ENCODE assay signal across 16 mouse cellular contexts in genomic region chr19:22071701-22072100, GRCm38 (mm10).
A peak's percentile ranks its signal among the peaks of the same experiment; 100 is the strongest.
DNase-seq lines count a peak whose midpoint lies in the region; ATAC-seq and TF ChIP-seq lines count a peak whose summit lies in the region.
"Had no signal": no experiment of that assay in that cellular context is flagged by ENCODE, and none has a peak within 500 bp of the region (broad histone marks: within the 10 kb centered on the region; RNA-seq: fewer than 3 reads in every experiment).

No protein-coding gene starts in this region.

- no peak overlapping the region for H3K9ac ChIP-seq in heart, adult 2 months (ENCODE audit: low read depth, low read length)
- H3K9ac ChIP-seq in midbrain, postnatal 0 days (replicated peaks; ENCODE audit: low read length, poor library complexity, severe bottlenecking): no peak overlapping the region
- H3K9ac ChIP-seq in midbrain, embryonic 15.5 days: no peak overlapping the region
- no peak overlapping the region for H3K9ac ChIP-seq in stomach, postnatal 0 days (ENCODE audit: low read length)
- H3K9ac ChIP-seq in kidney, embryonic 15.5 days: no peak overlapping the region
- H3K9ac ChIP-seq: heart, embryonic 13.5 days; hindbrain, embryonic 14.5 days had no signal

- H3K36me3 ChIP-seq in heart, adult 2 months (ENCODE audit: control insufficient read depth, insufficient read depth, low read length): no peaks in the 10 kb centered on the region
- no peaks in the 10 kb centered on the region for H3K36me3 ChIP-seq in midbrain, postnatal 0 days (ENCODE audit: insufficient read depth, low read length)
- H3K36me3 ChIP-seq in midbrain, embryonic 15.5 days (replicated peaks): no peaks in the 10 kb centered on the region
- H3K36me3 ChIP-seq in stomach, postnatal 0 days (ENCODE audit: control insufficient read depth, insufficient read depth, low read length): no peaks in the 10 kb centered on the region
- no peaks in the 10 kb centered on the region for H3K36me3 ChIP-seq in kidney, embryonic 15.5 days
- H3K36me3 ChIP-seq: embryonic facial prominence, embryonic 10.5 days; forebrain, embryonic 10.5 days; heart, embryonic 13.5 days had no signal

- H3K27ac ChIP-seq in heart, adult 2 months: no peak overlapping the region
- no peak overlapping the region for H3K27ac ChIP-seq in midbrain, postnatal 0 days (ENCODE audit: low read depth, low read length)
- no peak overlapping the region for H3K27ac ChIP-seq in midbrain, embryonic 15.5 days
- H3K27ac ChIP-seq in stomach, postnatal 0 days (replicated peaks): no peak overlapping the region
- no peak overlapping the region for H3K27ac ChIP-seq in kidney, embryonic 15.5 days
- H3K27ac ChIP-seq: embryonic facial prominence, embryonic 10.5 days; forebrain, embryonic 10.5 days; heart, embryonic 13.5 days; hindbrain, embryonic 14.5 days had no signal

- H3K9me3 ChIP-seq in midbrain, postnatal 0 days (ENCODE audit: low read length): no peaks in the 10 kb centered on the region
- H3K9me3 ChIP-seq in midbrain, embryonic 15.5 days: no peaks in the 10 kb centered on the region
- H3K9me3 ChIP-seq in stomach, postnatal 0 days (ENCODE audit: control insufficient read depth, low read length): no peaks in the 10 kb centered on the region
- no peaks in the 10 kb centered on the region for H3K9me3 ChIP-seq in kidney, embryonic 15.5 days (replicated peaks)
- H3K9me3 ChIP-seq: embryonic facial prominence, embryonic 10.5 days; forebrain, embryonic 10.5 days; heart, embryonic 13.5 days had no signal

- TF ChIP-seq EP300 in heart, adult 2 months (IDR thresholded peaks at IDR 0.05; ENCODE audit: insufficient read depth, low read depth, low read length): no peak
- TF ChIP-seq EP300 in stomach, postnatal 0 days (optimal IDR thresholded peaks at IDR 0.05): no peak

- intact Hi-C loops in heart, adult 2 months (cut with DNase I): no loop called here

- ATAC-seq in midbrain, postnatal 0 days (ENCODE audit: low FRiP score): no peak
- ATAC-seq in midbrain, embryonic 15.5 days (replicated peaks): no peak
- no peak for ATAC-seq in Patski
- no peak for ATAC-seq in stomach, postnatal 0 days (ENCODE audit: low FRiP score, low TSS enrichment)
- no peak for ATAC-seq in kidney, embryonic 15.5 days (replicated peaks; ENCODE audit: low FRiP score)

- POLR2A ChIA-PET in Patski (lab: Charles Lee): no interaction called here

- CTCF ChIA-PET in Patski (lab: Charles Lee): no interaction called here

- no peak overlapping the region for H3K4me2 ChIP-seq in midbrain, postnatal 0 days (ENCODE audit: low read depth, low read length, poor library complexity, severe bottlenecking)
- H3K4me2 ChIP-seq in midbrain, embryonic 15.5 days: no peak overlapping the region
- H3K4me2 ChIP-seq in stomach, postnatal 0 days (replicated peaks; ENCODE audit: low read depth): no peak overlapping the region
- no peak overlapping the region for H3K4me2 ChIP-seq in kidney, embryonic 15.5 days
- H3K4me2 ChIP-seq: heart, embryonic 13.5 days; hindbrain, embryonic 14.5 days had no signal

- TF ChIP-seq CTCF in heart, adult 2 months (IDR thresholded peaks at IDR 0.05): peak; percentile 26
- peak; percentile 40 for TF ChIP-seq CTCF in midbrain, postnatal 0 days (IDR thresholded peaks at IDR 0.05)
- peak; percentile 49 for TF ChIP-seq CTCF in Patski (IDR thresholded peaks at IDR 0.05)
- TF ChIP-seq CTCF in stomach, postnatal 0 days (IDR thresholded peaks at IDR 0.05; ENCODE audit: low read depth): peak; percentile 39

- H3K4me1 ChIP-seq in heart, adult 2 months (ENCODE audit: control insufficient read depth, insufficient read depth, low read length): no peaks in the 10 kb centered on the region
- no peaks in the 10 kb centered on the region for H3K4me1 ChIP-seq in midbrain, postnatal 0 days (ENCODE audit: insufficient read depth, low read length)
- no peaks in the 10 kb centered on the region for H3K4me1 ChIP-seq in midbrain, embryonic 15.5 days
- no peaks in the 10 kb centered on the region for H3K4me1 ChIP-seq in stomach, postnatal 0 days (replicated peaks; ENCODE audit: control insufficient read depth, insufficient read depth)
- H3K4me1 ChIP-seq in kidney, embryonic 15.5 days: no peaks in the 10 kb centered on the region
- H3K4me1 ChIP-seq: embryonic facial prominence, embryonic 10.5 days; forebrain, embryonic 10.5 days had no signal

- no peaks in the 10 kb centered on the region for H3K27me3 ChIP-seq in heart, adult 2 months (ENCODE audit: control insufficient read depth, insufficient read depth, low read length)
- H3K27me3 ChIP-seq in midbrain, postnatal 0 days (ENCODE audit: insufficient read depth, low read length): no peaks in the 10 kb centered on the region
- H3K27me3 ChIP-seq in midbrain, embryonic 15.5 days (replicated peaks): no peaks in the 10 kb centered on the region
- H3K27me3 ChIP-seq in Patski: peaks cover 41% of the 10 kb centered on the region
- H3K27me3 ChIP-seq in stomach, postnatal 0 days (ENCODE audit: control insufficient read depth, insufficient read depth, low read length): no peaks in the 10 kb centered on the region
- H3K27me3 ChIP-seq in kidney, embryonic 15.5 days: no peaks in the 10 kb centered on the region
- H3K27me3 ChIP-seq: heart, embryonic 13.5 days had no signal

- in situ Hi-C loops in Patski (cut with MboI; ENCODE audit: low pct_unique_long_range_greater_than_20kb): no loop called here

- no peak for DNase-seq in heart, adult 2 months
- DNase-seq in heart, adult 8-10 months (ENCODE audit: low spot score): no peak
- DNase-seq in midbrain, postnatal 0 days (ENCODE audit: low spot score): no peak
- no peak for DNase-seq in Patski (ENCODE audit: low read depth, low spot score)
- no peak for DNase-seq in stomach, postnatal 0 days (ENCODE audit: low spot score)
- no peak for DNase-seq in cerebellum, adult 8-10 months
- DNase-seq: adrenal gland, postnatal 14 days; cerebellum, adult 11-12 months; gastrocnemius, postnatal 10 days; layer of hippocampus, postnatal 36 days had no signal

- 35% methylated on average over 3 of the region's 3 CpGs for WGBS in heart, adult 2 months
- WGBS in midbrain, postnatal 0 days: 33% methylated on average over 3 of the region's 3 CpGs
- 31% methylated on average over 3 of the region's 3 CpGs for WGBS in midbrain, embryonic 15.5 days
- WGBS in stomach, postnatal 0 days: 31% methylated on average over 3 of the region's 3 CpGs
- WGBS in kidney, embryonic 15.5 days: 35% methylated on average over 3 of the region's 3 CpGs

- no peak for TF ChIP-seq POLR2A in heart, adult 2 months (IDR thresholded peaks at IDR 0.05; ENCODE audit: insufficient read depth, low read depth, low read length)

- no peak overlapping the region for H3K4me3 ChIP-seq in heart, adult 2 months
- no peak overlapping the region for H3K4me3 ChIP-seq in midbrain, postnatal 0 days (ENCODE audit: low read depth, low read length)
- no peak overlapping the region for H3K4me3 ChIP-seq in midbrain, embryonic 15.5 days
- H3K4me3 ChIP-seq in stomach, postnatal 0 days (ENCODE audit: low read depth, low read length): no peak overlapping the region
- H3K4me3 ChIP-seq in kidney, embryonic 15.5 days (replicated peaks): no peak overlapping the region
- H3K4me3 ChIP-seq: embryonic facial prominence, embryonic 10.5 days; forebrain, embryonic 10.5 days; heart, embryonic 13.5 days had no signal

- no peaks in the 10 kb centered on the region for H3K79me2 ChIP-seq in heart, adult 2 months (replicated peaks; ENCODE audit: control insufficient read depth, insufficient read depth, low read length)
